Mouse (Mus musculus): Measurements from ENCODE around the gene Krt18.

Gene Krt18

DNA sequence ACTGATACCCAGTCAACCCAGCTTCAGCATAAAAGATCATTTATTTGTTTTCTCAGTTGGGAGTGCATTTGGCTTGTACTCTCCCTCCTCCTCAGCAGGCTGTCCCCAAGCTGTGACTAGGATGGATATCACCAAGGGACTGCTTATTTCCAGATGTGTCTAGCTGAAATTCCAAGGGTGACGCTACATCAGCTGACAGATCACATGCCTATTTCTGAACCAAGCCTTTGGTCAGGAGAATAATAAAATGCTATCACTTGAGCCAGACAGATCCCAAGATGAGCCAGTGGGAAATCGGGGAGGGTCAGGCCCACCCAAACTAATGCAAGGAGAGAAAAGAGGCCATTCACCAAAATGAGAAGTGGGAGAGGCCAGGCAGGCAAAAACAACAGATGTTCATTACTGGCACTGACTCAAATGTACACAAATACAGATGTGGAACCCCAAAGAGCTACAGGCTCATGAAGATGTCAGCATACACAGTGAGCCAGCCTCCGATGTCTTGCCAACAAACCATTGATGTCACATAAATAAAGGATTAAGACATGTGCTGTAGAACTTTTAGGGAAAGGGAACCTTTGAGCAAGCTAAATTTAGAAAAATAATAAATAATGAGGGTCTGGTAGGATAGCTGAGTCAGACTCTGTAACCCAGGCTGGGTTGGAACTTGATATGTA lies 17.3 kb upstream of the Krt18 start:
- DNase-seq (ENCODE audit: low read depth in 2 of 2, low spot score in 2 of 2), result no peak

- no peak for DNase-seq (ENCODE audit: low read depth in 2 of 2, low spot score in 2 of 2)
Measured at GRCm38 (mm10) chr15:102012260-102012765, 15.7 kb upstream of the Krt18 start.

- no peak for DNase-seq (ENCODE audit: low read depth in 2 of 2, low spot score in 2 of 2)
Measured at GRCm38 (mm10) chr15:102013651-102014050, 14.3 kb upstream of the Krt18 start.

GRCm38 (mm10) chr15:102014848-102015247 lies 13.1 kb upstream of the Krt18 start:
- DNase-seq (ENCODE audit: low read depth in 2 of 2, low spot score in 2 of 2), result no peak

DNA sequence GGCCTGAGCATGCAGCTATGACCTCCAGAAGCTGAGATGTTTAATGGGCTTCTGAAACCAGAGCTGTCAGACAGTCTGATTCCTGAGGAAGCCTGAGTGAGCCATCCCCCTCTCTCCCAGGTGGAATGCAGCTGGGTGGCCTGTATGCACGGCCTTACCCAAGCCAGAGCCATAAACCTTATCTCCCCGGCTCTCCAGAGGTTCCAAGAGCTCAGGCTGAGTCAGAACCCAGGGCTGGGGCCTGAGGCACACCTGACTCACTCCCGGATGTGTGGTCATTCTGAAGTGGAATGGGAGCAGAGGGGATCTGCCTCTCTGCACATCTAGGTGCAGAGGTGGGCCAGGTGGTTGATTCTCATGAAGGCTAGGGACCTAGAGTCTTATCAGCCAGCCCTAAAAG lies 11.9 kb upstream of the Krt18 start:
- no peak for DNase-seq (ENCODE audit: low read depth in 2 of 2, low spot score in 2 of 2)

- no peak for DNase-seq (ENCODE audit: low read depth in 2 of 2, low spot score in 2 of 2)
Measured at GRCm38 (mm10) chr15:102016787-102017186, 11.2 kb upstream of the Krt18 start.

GRCm38 (mm10) chr15:102017918-102018463 lies 10.0 kb upstream of the Krt18 start:
- no peak for DNase-seq (ENCODE audit: low read depth in 2 of 2, low spot score in 2 of 2)

- no peak for DNase-seq (ENCODE audit: low read depth in 2 of 2, low spot score in 2 of 2)
Measured at GRCm38 (mm10) chr15:102022481-102022880, 5.5 kb upstream of the Krt18 start.

DNA sequence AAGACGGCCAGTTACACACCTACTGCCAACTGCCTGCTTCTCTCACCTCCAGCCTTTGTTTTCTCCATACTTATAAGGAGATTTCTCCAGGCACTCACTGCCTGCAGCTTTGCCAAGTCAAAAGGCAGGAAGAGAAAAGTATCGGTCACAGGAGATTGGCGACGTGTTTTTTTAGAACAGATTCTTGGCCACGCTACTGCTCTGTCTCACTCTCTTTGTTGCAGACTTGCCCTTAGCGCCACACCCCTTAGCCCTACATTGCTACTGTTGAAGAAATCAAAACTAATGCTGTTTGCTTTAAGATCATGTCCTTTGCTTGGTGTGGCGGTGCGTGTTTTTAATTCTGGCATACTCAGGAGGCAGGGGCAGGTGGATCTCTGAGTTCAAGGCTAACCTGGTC lies 4.1 kb upstream of the Krt18 start:
- no peak for DNase-seq (ENCODE audit: low read depth in 2 of 2, low spot score in 2 of 2)

DNA sequence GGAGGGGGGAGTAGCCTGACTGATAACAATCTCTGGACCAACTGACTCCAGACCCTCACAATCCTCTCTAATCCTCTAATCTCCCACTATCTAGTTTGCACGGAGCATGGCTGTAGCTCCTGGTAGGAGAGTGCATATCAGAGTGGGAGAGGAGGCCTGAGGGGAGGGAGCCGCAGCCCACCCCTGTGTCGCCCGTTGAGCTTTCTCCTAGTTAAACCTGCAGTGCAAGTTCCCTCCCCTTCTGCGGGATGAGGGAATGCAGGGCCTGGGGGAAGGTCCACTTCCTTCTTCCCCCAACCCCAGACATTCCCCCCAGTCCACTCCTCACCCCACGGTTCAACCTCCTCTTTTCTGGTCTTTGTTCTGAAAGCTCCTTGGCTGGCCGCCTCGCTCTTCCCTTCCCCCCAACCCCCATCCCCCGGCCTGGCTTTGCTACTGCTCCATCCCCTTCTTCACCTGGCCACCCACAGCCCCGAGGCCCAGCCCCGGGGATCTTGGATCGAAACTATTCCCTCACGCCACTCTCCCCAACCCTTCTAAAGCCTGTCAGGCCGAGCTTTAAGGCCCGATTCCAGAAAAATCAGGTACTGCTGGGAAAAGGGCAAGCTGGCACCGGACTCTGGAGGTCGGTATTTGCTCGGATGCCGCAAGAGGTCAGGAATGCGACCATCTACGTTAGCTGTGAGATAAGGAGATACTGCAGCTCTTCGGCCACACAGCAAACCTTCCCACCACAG lies 2.7 kb upstream of the Krt18 start:
- DNase-seq (ENCODE audit: low read depth in 2 of 2, low spot score in 2 of 2), result no peak

GRCm38 (mm10) chr15:102026430-102026829 lies 1.6 kb upstream of the Krt18 start:
- no peak for DNase-seq (ENCODE audit: low read depth in 2 of 2, low spot score in 2 of 2)

- DNase-seq (ENCODE audit: low read depth in 2 of 2, low spot score in 2 of 2), result no peak
Measured at GRCm38 (mm10) chr15:102034121-102035053, 6.4 kb downstream of the Krt18 start.

DNA sequence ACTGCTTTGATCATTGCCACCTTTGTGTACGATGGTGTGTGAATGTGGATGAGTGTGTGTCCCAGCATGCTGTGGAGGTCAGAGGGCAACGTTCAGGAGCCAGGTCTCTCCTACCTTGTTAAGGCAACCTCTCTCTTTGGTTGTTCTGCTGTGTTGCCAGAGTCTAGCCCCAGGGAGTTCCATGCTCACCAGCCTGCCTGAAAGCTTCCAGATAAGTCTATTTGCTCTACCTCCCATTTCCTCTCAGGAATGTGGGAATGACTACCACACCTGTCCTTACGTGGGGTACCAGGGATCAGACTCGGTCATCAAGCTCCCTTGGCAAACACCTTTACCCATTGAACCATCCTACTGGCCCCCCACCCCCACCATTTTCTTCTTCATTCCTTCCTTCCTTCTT lies 12.3 kb downstream of the Krt18 start:
- no peak for DNase-seq (ENCODE audit: low read depth in 2 of 2, low spot score in 2 of 2)

GRCm38 (mm10) chr15:102041951-102042350 lies 14.0 kb downstream of the Krt18 start:
- no peak for DNase-seq (ENCODE audit: low read depth in 2 of 2, low spot score in 2 of 2)

- no peak for DNase-seq (ENCODE audit: low read depth in 2 of 2, low spot score in 2 of 2)
Measured at GRCm38 (mm10) chr15:102044745-102045144, 16.8 kb downstream of the Krt18 start.

- no peak for DNase-seq (ENCODE audit: low read depth in 2 of 2, low spot score in 2 of 2)
Measured at GRCm38 (mm10) chr15:102045691-102046090, 17.7 kb downstream of the Krt18 start.

DNA sequence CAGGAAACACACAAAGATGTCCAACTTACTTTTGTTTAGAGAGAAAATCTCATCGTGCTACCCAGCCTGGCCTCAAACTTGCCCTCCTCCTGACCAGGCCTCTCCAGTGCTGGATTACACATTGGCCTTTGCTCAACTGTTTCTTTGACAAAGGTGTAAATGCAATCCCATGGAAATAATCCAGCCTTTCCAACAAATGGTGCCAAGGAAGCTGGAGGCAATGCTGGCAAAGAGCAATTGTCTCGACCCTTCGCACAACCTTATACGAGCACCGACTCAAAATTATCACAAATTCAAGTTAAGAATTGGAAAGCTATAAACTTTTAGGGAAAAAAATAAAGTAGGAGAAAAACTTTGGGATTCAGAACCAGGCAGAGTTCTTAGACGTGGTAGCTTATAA lies 20.0 kb downstream of the Krt18 start:
- no peak for DNase-seq (ENCODE audit: low read depth in 2 of 2, low spot score in 2 of 2)

GRCm38 (mm10) chr15:102049871-102050270 lies 21.9 kb downstream of the Krt18 start:
- no peak for DNase-seq (ENCODE audit: low read depth in 2 of 2, low spot score in 2 of 2)

DNA sequence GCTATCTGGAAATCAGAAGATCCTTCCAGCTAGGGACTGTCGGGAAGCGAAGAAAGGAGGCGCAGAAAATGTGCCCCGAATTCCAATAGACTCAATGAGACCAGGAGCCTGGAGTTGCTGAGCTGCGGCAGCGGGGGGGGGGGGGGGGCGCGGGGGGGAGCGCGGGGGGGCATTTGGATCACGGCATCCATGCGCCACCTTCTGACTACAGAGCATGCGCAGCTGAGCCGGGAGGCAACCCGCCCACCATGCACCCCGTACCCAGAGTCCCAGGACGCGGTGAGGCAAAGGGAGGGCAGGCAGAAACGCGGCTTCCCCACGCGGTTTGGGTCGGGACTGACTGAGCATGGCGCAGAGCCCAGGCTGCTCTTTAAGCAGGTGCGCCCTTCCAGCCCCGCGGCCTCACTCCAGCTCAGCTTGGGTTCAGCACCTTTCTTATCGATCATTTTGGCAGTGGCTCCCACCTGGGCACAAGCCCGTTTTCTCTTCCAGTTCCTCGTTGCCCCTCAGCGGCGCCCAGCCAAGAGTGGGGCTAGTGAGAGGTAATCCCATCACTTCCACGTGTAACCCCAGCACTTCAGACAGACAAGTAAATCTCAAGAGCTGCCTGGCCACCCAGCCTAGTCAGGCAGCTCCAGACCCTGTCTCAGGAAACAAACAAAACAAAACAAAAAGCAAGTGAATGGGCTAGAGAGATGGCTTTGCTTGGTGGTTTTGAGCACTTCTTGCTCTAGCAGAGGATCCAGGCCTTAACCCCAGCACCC lies 24.1 kb downstream of the Krt18 start:
- no peak for DNase-seq (ENCODE audit: low read depth in 2 of 2, low spot score in 2 of 2)

DNA sequence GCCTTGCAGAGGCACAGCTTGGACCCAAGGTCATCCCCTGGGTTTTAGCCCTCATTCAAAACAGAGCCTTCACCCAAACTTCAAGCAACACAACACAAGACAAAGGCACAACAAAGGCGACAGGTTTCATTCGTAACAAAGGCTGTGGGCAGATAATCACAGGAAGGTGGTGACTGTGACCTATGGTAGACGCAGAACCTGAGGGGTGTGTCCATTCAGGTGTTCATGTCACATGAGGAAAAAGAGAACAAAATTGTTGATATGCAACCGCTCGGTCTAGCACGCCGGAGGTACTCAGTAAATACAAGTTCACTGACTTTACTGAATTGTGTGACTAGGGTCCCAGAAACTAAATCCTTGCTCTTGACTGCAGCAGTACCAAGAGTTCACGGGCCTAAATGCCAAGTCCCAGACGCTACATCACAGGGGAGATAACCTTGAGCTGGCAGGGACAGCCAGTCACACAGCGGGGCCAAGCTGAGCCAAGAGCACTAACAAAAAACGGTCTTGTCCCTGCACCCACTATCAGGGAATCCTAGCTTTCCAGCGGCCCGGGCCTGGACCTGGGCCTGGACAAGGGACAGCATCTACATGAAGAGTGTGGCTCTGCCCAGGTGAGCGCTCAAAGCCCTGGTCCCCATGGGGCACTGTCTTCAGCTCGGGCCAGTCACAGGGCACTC lies 28.7 kb downstream of the Krt18 start:
- DNase-seq (ENCODE audit: low read depth in 2 of 2, low spot score in 2 of 2), result no peak
